Mouse (Mus musculus): ENCODE results near the gene Gna12. TPM values are rescaled to one million over a fixed set of nuclear protein-coding genes. Genes with fewer than 3 reads are reported as not detected.

Gna12 gene
- total and polyA plus RNA-seq, 3 experiments: 46.0 to 55.2 TPM; not detected in 1

DNA sequence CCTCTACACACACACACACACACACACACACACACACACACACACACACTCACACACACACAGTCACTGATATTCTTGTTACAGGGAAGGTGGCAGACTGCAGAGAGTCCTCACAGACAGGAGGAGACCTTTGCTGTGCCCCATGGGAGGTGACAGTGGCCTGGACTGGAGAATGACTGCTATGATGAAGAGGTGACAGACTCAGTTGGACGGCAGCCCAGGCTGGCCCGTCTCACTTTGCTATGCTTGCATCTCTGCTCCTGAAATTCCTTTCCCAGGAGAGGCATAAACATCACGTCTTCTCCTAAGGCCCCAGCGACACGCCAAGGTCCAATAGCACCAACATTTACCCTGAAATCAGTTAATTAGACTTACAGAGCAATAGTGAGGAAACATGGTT, 23.5 kb upstream of the Gna12 start:
- Histone ChIP-seq H3K36me3 (ENCODE audit: control insufficient read depth in 1 of 2, insufficient read depth in 2 of 2, low read length in 2 of 2) (no peaks in the 10 kb centered on the region), H3K27ac (ENCODE audit: control insufficient read depth, low read depth, low read length) (no peak overlapping the region), H3K9me3 (replicated peaks; ENCODE audit: insufficient read depth, low read length) (no peaks in the 10 kb centered on the region), H3K4me3 (ENCODE audit: control insufficient read depth in 1 of 2, insufficient read depth in 1 of 2, low read depth in 2 of 2, low read length in 2 of 2) (no peak overlapping the region), H3K9ac (ENCODE audit: control insufficient read depth, low read depth, low read length, poor library complexity, severe bottlenecking) (no peak overlapping the region), H3K27me3 (ENCODE audit: control insufficient read depth in 1 of 2, insufficient read depth in 2 of 2, low read length in 2 of 2) (no peaks in the 10 kb centered on the region), H3K4me1 (ENCODE audit: control insufficient read depth in 1 of 2, insufficient read depth in 2 of 2, low read length in 2 of 2) (no peaks in the 10 kb centered on the region), H3K79me2 (ENCODE audit: control insufficient read depth, insufficient read depth, low read length, poor library complexity) (no peaks in the 10 kb centered on the region)
- TF ChIP-seq GABPA (IDR thresholded peaks at IDR 0.05; ENCODE audit: low read depth, low read length) (no peak), RAD21 (IDR thresholded peaks at IDR 0.05; ENCODE audit: low read depth, low read length) (no peak), ZNF384 (IDR thresholded peaks at IDR 0.05; ENCODE audit: low read depth, low read length) (no peak), MYB (IDR thresholded peaks at IDR 0.05; ENCODE audit: low read depth, low read length) (no peak), JUND (IDR thresholded peaks at IDR 0.05; ENCODE audit: low read depth, low read length) (no peak), POLR2A (IDR thresholded peaks at IDR 0.05; ENCODE audit: control insufficient read depth in 1 of 2, insufficient read depth in 1 of 2, low read depth in 1 of 2, low read length in 2 of 2, poor library complexity in 1 of 2) (no peak), MAFK (IDR thresholded peaks at IDR 0.05; ENCODE audit: borderline replicate concordance, low read depth, low read length) (no peak), KAT2A (conservative IDR thresholded peaks at IDR 0.05; ENCODE audit: low read depth, low read length) (no peak), POLR2AphosphoS2 (IDR thresholded peaks at IDR 0.05; ENCODE audit: low read length) (no peak), USF1 (IDR thresholded peaks at IDR 0.05; ENCODE audit: low read depth, low read length) (no peak), CTCF (IDR thresholded peaks at IDR 0.05 in 2 of 3, conservative IDR thresholded peaks at IDR 0.05 in 1 of 3; ENCODE audit: control insufficient read depth in 1 of 3, insufficient read depth in 1 of 3, low read depth in 2 of 3, low read length in 3 of 3, poor library complexity in 1 of 3, severe bottlenecking in 1 of 3) (no peak), MXI1 (IDR thresholded peaks at IDR 0.05; ENCODE audit: low read depth, low read length) (no peak), E2F4 (IDR thresholded peaks at IDR 0.05; ENCODE audit: borderline replicate concordance, low read depth, low read length) (no peak), TAL1 (IDR thresholded peaks at IDR 0.05; ENCODE audit: low read length) (no peak)
- DNase-seq (ENCODE audit: low read depth, low spot score): no peak

DNA sequence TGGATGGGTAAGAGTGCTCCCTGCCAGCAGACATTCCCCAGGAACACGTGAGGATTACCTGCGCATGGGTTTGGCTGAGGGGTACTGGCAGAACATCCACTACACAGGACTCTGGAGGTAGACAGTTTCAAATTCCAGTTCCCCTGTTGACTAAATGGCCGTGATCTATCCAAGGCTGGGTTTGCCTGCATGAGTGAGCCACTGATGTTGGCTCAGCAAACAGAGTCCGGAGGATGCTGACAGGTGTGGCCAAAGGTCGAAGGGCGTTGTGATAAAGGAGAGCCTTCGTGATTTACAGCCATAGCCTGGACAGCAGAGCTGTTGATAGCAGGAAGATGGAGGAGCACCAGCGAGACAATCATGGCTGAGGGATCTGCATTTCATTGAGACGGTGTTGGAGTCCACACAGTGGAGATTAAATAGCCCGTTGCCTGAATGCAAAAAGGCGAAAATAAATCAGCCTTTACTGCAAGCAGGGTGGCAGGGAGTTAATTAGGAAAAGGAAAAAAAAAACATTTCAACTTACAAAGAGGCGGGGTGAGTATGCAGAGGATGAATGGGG, 22.3 kb upstream of the Gna12 start:
- Histone ChIP-seq H3K4me3 (ENCODE audit: control insufficient read depth in 1 of 2, insufficient read depth in 1 of 2, low read depth in 2 of 2, low read length in 2 of 2) (no peak overlapping the region), H3K9me3 (replicated peaks; ENCODE audit: insufficient read depth, low read length) (no peaks in the 10 kb centered on the region), H3K79me2 (ENCODE audit: control insufficient read depth, insufficient read depth, low read length, poor library complexity) (no peaks in the 10 kb centered on the region), H3K4me1 (ENCODE audit: control insufficient read depth in 1 of 2, insufficient read depth in 2 of 2, low read length in 2 of 2) (no peaks in the 10 kb centered on the region), H3K27ac (ENCODE audit: control insufficient read depth, low read depth, low read length) (no peak overlapping the region), H3K27me3 (ENCODE audit: control insufficient read depth in 1 of 2, insufficient read depth in 2 of 2, low read length in 2 of 2) (no peaks in the 10 kb centered on the region), H3K36me3 (ENCODE audit: control insufficient read depth in 1 of 2, insufficient read depth in 2 of 2, low read length in 2 of 2) (no peaks in the 10 kb centered on the region), H3K9ac (ENCODE audit: control insufficient read depth, low read depth, low read length, poor library complexity, severe bottlenecking) (no peak overlapping the region)
- TF ChIP-seq NRF1 (IDR thresholded peaks at IDR 0.05; ENCODE audit: insufficient read depth, low read depth, low read length, poor library complexity, severe bottlenecking) (no peak), MAFK (IDR thresholded peaks at IDR 0.05; ENCODE audit: borderline replicate concordance, low read depth, low read length) (no peak), ZMIZ1 (IDR thresholded peaks at IDR 0.05; ENCODE audit: low read depth, low read length) (no peak), USF1 (IDR thresholded peaks at IDR 0.05; ENCODE audit: low read depth, low read length) (no peak), JUND (IDR thresholded peaks at IDR 0.05; ENCODE audit: low read depth, low read length) (no peak), MYB (IDR thresholded peaks at IDR 0.05; ENCODE audit: low read depth, low read length) (no peak), MAZ (IDR thresholded peaks at IDR 0.05; ENCODE audit: low read depth, low read length) (no peak), ETS1 (IDR thresholded peaks at IDR 0.05; ENCODE audit: low read depth, low read length) (no peak), TBP (IDR thresholded peaks at IDR 0.05; ENCODE audit: low read depth, low read length) (no peak)
- no peak for DNase-seq (ENCODE audit: low read depth, low spot score)

All from MEL (cell line).